Mouse (Mus musculus) ES-Bruce4 (cell line): ENCODE results near the gene Wars2. TPM values are rescaled to one million over a fixed set of nuclear protein-coding genes. Genes with fewer than 3 reads are reported as not detected.

ENCODE experiments used
- H3K27ac ChIP-seq: 2 replicates; pipeline ENCODE4 v1.5.1; 2012; ENCODE audit warnings: low read length, inconsistent platforms; ENCODE audit not compliant: insufficient read depth
- H3K27me3 ChIP-seq: 2 replicates; pipeline ENCODE4 v1.6.1; 2012; ENCODE audit warnings: mild to moderate bottlenecking, low read length, inconsistent platforms; ENCODE audit not compliant: control insufficient read depth, poor library complexity, insufficient read depth, severe bottlenecking
- H3K36me3 ChIP-seq: 2 replicates; pipeline ENCODE4 v1.6.1; 2012; ENCODE audit warnings: inconsistent platforms, mild to moderate bottlenecking, low read length, moderate library complexity; ENCODE audit not compliant: control insufficient read depth, poor library complexity, insufficient read depth, severe bottlenecking
- H3K4me1 ChIP-seq: one replicate; pipeline ENCODE4 v1.8.1; 2011; ENCODE audit warnings: low read length; ENCODE audit not compliant: control insufficient read depth, insufficient read depth
- H3K4me3 ChIP-seq: 2 replicates; pipeline ENCODE4 v1.5.1; 2011; ENCODE audit warnings: low read depth, mild to moderate bottlenecking, low read length
- H3K9ac ChIP-seq: 2 replicates; pipeline ENCODE4 v1.6.1; 2012; ENCODE audit warnings: low read depth, mild to moderate bottlenecking, inconsistent platforms; ENCODE audit not compliant: poor library complexity, severe bottlenecking
- H3K9me3 ChIP-seq: replicated peaks from 2 replicates; pipeline ENCODE4 v1.6.1; 2012; ENCODE audit warnings: mild to moderate bottlenecking, low read length, inconsistent platforms; ENCODE audit not compliant: control insufficient read depth, poor library complexity, insufficient read depth, severe bottlenecking
- CTCF ChIP-seq: IDR thresholded peaks from one replicate; pipeline ENCODE4 v1.8.1; 2011; ENCODE audit warnings: low read depth, low read length
- EP300 ChIP-seq: IDR thresholded peaks from 2 replicates; pipeline ENCODE4 v1.6.1; 2011; ENCODE audit warnings: low read depth, low read length; ENCODE audit not compliant: insufficient read depth
- POLR2A ChIP-seq: IDR thresholded peaks from one replicate; pipeline ENCODE4 v1.8.1; 2011; ENCODE audit warnings: low read length; ENCODE audit not compliant: insufficient read depth
- polyA plus RNA-seq: library from polyadenylated mRNA; stranded (reverse); fragments of >200 nt; gene quantifications from 2 replicates; pipeline ENCODE4 v1.2.4, GENCODE M21; 2011; ENCODE audit warnings: low read depth; ENCODE audit not compliant: missing spikeins, insufficient read depth, insufficient read length

The Wars2 gene
- polyA plus RNA-seq, 1 experiment = 4.4 TPM

DNA sequence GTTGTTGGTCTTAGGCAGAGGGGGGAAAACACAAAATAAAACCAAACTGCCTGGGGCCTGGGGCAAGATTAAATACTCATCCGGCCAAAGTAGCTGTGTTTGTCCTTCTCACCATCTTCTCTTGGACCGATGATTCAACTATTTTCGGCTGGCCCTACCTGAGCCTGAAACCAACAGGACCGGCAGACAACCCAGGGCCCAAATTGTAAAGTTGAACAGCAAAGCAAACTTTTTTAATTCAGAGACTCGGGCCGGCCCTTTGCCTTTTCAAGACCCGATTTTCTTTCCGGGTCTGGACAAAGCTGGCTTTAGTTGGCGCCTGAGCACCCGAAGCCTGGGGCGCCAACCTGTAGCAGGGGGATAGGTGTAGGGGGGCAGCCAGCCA, 115.5 kb downstream of the Wars2 start:
- Histone ChIP-seq H3K27ac (no peak overlapping the region), H3K9ac (no peak overlapping the region), H3K36me3 (no peaks in the 10 kb centered on the region), H3K27me3 (peaks cover 32% of the 10 kb centered on the region), H3K9me3 (no peaks in the 10 kb centered on the region), H3K4me1 (no peaks in the 10 kb centered on the region), H3K4me3 (no peak overlapping the region)
- TF ChIP-seq CTCF (no peak), EP300 (no peak), POLR2A (no peak)

DNA sequence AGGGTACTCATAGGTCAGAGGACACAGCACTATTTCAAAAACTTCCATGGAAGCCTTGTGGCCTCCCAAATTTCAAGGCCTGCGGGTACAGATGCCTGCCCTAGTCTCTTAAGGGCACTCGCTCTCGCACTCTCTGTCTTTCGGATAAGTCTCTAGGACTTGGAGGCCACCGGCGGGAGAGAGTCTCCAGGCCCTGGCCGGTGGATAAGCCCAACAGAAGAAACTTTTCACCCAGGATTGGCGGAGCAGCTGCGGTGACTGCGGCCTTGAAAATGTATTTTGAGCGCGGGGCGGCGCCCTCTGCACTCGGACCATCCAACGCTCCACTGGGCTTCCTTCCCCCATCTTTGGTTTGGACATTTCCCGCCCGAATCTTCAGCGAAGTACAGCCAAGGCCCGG, 115.9 kb downstream of the Wars2 start:
- Histone ChIP-seq H3K27ac (no peak overlapping the region), H3K27me3 (peaks cover 32% of the 10 kb centered on the region), H3K9me3 (no peaks in the 10 kb centered on the region), H3K4me1 (no peaks in the 10 kb centered on the region), H3K4me3 (no peak overlapping the region), H3K9ac (no peak overlapping the region), H3K36me3 (no peaks in the 10 kb centered on the region)
- TF ChIP-seq EP300 (no peak), POLR2A (no peak), CTCF (no peak)

DNA sequence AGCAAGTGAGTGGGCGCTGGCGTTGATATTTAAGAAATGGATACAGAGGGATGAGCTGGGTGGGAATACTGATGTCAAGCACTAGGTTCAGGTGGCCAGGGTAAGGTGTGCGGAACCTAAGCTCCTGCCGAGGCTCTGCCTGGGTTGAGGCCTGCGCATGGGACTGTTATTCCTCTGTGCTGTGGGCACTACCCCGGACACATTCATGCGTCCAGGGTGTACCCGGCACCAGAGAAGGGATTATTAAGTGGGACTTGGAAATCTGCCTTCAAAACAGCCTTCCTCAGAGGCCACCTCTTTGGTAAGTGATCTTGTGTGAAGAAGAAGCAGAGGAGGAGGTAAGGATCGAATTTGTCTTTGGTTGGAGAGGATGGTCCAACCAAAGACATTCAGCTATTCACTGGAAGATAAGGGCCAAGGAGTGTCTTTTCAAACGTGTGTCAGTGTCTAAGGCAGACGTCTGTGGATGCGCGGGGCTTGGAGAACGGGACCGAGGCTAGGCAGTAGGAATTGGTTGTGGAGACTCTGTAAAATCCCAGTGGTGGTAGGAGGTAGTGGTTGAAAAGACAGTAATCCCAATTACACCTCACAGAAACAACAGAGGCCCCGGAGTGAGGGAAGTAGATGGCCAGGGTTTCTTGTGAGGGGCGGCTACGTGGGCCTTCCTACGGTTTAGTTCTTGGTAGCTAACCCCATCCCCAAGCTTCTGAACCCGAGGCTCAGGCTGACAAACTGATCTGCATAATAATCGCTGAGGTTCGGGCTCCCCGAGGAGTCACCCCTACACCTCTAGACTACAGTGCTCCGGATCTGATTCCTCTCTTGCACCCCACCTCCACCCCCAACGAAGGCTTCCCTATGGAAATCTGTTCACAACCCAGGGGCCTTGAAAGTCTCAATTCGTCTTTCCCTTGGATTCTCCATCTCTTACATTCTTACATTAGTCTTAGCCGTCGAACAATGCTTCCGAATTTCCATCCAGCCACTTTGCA, 117.0 kb downstream of the Wars2 start:
- Histone ChIP-seq H3K9ac (no peak overlapping the region), H3K27ac (no peak overlapping the region), H3K9me3 (no peaks in the 10 kb centered on the region), H3K27me3 (peaks cover 27% of the 10 kb centered on the region), H3K36me3 (no peaks in the 10 kb centered on the region), H3K4me3 (no peak overlapping the region), H3K4me1 (no peaks in the 10 kb centered on the region)
- TF ChIP-seq POLR2A = no peak
- TF ChIP-seq CTCF = no peak
- no peak for TF ChIP-seq EP300

DNA sequence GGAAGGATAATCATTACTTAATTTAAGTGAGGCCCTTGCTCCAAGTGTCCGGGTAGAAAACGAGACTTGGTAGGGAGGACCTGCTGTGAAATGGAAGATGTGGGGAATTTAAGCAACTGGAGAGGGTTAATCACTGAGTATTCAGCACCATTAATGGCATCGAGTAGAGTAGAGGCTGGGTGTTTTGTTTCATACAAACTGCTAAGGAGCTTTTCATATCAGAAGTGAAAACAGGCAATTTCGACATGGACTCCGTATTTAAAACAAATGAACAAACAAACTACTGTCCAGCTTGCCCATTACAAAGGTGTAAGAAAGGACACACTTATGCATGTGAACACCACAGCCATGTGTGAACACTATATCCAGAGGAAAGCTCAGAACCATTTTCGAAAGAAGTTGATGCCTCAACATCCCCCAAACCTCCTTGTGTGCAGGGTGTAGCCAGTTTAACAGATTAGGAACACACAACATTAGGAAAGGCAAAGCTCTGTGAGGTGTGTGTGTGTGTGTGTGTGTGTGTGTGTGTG, 118.9 kb downstream of the Wars2 start:
- no peak overlapping the region for H3K9ac ChIP-seq
- TF ChIP-seq POLR2A (no peak), CTCF (no peak), EP300 (no peak)
- H3K27me3 ChIP-seq = peaks cover 18% of the 10 kb centered on the region
- no peaks in the 10 kb centered on the region for H3K4me1 ChIP-seq
- no peaks in the 10 kb centered on the region for H3K36me3 ChIP-seq
- H3K27ac ChIP-seq = no peak overlapping the region
- H3K9me3 ChIP-seq = no peaks in the 10 kb centered on the region
- H3K4me3 ChIP-seq = no peak overlapping the region

DNA sequence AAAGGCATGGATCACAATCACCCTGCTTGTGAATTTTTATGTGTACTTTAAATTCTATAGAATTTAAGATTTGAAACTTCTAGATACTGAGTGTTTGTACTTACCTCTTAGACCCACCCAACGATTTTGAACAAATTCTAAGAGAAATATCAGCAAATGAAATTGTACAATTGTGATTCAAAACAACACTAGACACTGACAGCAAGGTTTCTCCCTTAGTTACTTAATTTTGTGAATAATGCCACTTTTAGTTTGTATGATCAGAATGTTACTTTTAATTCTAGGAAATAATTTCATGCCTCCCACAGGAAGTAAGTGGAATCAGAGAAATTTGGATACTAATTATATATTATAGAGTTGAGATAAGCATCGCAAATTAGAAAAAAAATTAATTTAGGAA, 119.5 kb downstream of the Wars2 start:
- no peaks in the 10 kb centered on the region for H3K36me3 ChIP-seq
- H3K9ac ChIP-seq = no peak overlapping the region
- TF ChIP-seq CTCF (no peak), POLR2A (no peak), EP300 (no peak)
- no peak overlapping the region for H3K27ac ChIP-seq
- H3K9me3 ChIP-seq = no peaks in the 10 kb centered on the region
- no peak overlapping the region for H3K4me3 ChIP-seq
- peaks cover 12% of the 10 kb centered on the region for H3K27me3 ChIP-seq
- H3K4me1 ChIP-seq = no peaks in the 10 kb centered on the region

DNA sequence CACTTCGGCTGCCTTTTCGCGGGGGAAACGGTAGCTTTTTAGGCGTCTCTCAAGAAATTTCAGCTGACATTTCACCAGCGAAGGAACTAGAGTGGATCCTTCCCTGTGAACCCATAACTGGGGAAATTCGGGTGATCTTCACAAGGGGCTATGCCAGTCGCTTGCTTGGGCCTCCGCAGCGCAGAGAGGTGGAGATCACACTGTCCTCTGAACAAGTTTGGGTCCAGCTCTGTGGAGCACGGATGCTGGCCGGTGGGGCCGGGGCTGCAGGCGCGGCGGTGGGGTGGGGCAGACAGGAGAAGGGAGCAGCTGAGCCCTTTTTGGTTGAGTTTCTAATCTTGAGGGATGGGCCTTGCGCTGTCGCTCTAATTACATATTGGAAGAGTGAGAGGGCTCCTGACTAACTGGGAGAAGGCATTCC, 120.5 kb downstream of the Wars2 start:
- no peak overlapping the region for H3K4me3 ChIP-seq
- H3K27ac ChIP-seq = no peak overlapping the region

More for the DNA sequence above, 120.5 kb downstream of the Wars2 start:
- no peak overlapping the region for H3K9ac ChIP-seq
- H3K9me3 ChIP-seq = no peaks in the 10 kb centered on the region
- TF ChIP-seq EP300 (no peak), CTCF (no peak), POLR2A (no peak)
- H3K27me3 ChIP-seq = peaks cover 2% of the 10 kb centered on the region; the same call in 1 of the 2 replicates
- no peaks in the 10 kb centered on the region for H3K36me3 ChIP-seq
- no peaks in the 10 kb centered on the region for H3K4me1 ChIP-seq
